Mouse (Mus musculus) sigmoid colon, adult 10 weeks (tissue): ENCODE data around the gene Trim61. TPM values are rescaled to one million over a fixed set of nuclear protein-coding genes. Genes with fewer than 3 reads are reported as not detected.

Source experiments
- polyA plus RNA-seq: library from polyadenylated mRNA; stranded (reverse); fragments of 350-450 nt; fragmentation: Illumina TruSeq; extraction: RNeasy Lipid Tissue Mini Kit (QIAGEN cat#74804); gene quantifications from one replicate; pipeline ENCODE4 v1.2.3, GENCODE M21; 2014; ENCODE audit warnings: low read depth, low replicate concordance

Trim61 gene
- not detected for polyA plus RNA-seq

GRCm38 (mm10) chr8:65018423-65018822, at the start of gene Trim61, which contains the start of gene Trim60:
Gene Trim61 (minus strand): TSS chr8:65018523.
Gene Trim60 (minus strand): TSS chr8:65018584.

GRCm38 (mm10) chr8:65037117-65037533, 18.8 kb upstream of the Trim61 start, which contains the start of gene Apela:
Gene Apela (minus strand): TSS chr8:65037336.

GRCm38 (mm10) chr8:64987731-64988130, 30.6 kb downstream of the Trim61 start, which contains the start of gene Trim75:
Gene Trim75 (minus strand): TSS chr8:64987831.

Other genes starting within 250 kb of the Trim61 start
- 36.8 TPM for gene Klhl2, start 168.5 kb downstream of the Trim61 start, polyA plus RNA-seq
- gene Tmem192, start 71.3 kb downstream of the Trim61 start, polyA plus RNA-seq: 17.7 TPM
- not detected for gene Trim75, start 30.7 kb downstream of the Trim61 start, polyA plus RNA-seq
- gene Trim60, start 61 bp upstream of the Trim61 start, polyA plus RNA-seq: not detected
- 1.5 TPM for gene Apela, start 18.8 kb upstream of the Trim61 start, polyA plus RNA-seq
- not detected for gene Gm10663, start 56.5 kb upstream of the Trim61 start, polyA plus RNA-seq
- gene BC030870, start 111.0 kb upstream of the Trim61 start, polyA plus RNA-seq: 301 TPM